Mouse (Mus musculus) ES-E14 (cell line): Measurements from ENCODE around the gene Obsl1.

Experiments
- CHD2 ChIP-seq: IDR thresholded peaks from 2 replicates; pipeline ENCODE4 v1.6.1; 2014; ENCODE audit warnings: mild to moderate bottlenecking, low read depth, low read length, inconsistent platforms
- HCFC1 ChIP-seq: IDR thresholded peaks from 2 replicates; pipeline ENCODE4 v1.6.1; 2012; ENCODE audit warnings: low read length, inconsistent platforms, borderline replicate concordance; ENCODE audit not compliant: insufficient read depth
- MAFK ChIP-seq: IDR thresholded peaks from 2 replicates; pipeline ENCODE4 v1.6.1; 2014; ENCODE audit warnings: mild to moderate bottlenecking, low read depth, low read length, inconsistent platforms; ENCODE audit not compliant: insufficient read depth
- ZC3H11A ChIP-seq: IDR thresholded peaks from 2 replicates; pipeline ENCODE4 v1.6.1; 2012; ENCODE audit warnings: low read depth, mild to moderate bottlenecking, inconsistent platforms, low read length, borderline replicate concordance
- ZNF384 ChIP-seq: IDR thresholded peaks from 2 replicates; pipeline ENCODE4 v1.6.1; 2012; ENCODE audit warnings: low read depth, low read length, inconsistent platforms

DNA sequence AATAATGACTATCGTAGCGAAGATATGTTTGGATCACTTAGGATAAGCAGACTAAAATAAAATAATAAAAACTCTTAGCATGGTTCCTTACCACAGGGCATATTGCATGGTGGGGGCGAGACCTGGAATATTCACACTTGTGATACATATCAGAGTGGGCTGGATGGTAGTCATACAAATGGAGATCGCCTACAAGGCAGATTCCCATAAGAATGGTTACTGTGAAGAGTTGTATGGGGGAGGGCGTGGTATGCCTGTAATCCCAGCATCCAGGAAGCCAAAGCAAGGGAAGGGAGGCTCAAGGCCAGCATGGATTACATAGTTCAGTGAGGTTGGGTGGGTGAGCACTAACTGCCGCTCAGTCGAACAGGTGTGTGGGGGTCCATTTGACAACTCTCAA is 25.5 kb downstream of the Obsl1 start:
- TF ChIP-seq ZNF384 (no peak), HCFC1 (no peak), MAFK (no peak), CHD2 (no peak), ZC3H11A (no peak)
